Mouse (Mus musculus): ENCODE results near the gene Poc1b. TPM values are rescaled to one million over a fixed set of nuclear protein-coding genes. Genes with fewer than 3 reads are reported as not detected.

Gene Poc1b
- polyA plus RNA-seq, 2 experiments, result 5.6 to 5.9 TPM

GRCm38 (mm10) chr10:99168404-99168803 is 61.6 kb downstream of the Poc1b start:
- Histone ChIP-seq H3K9ac (replicated peaks) (no peak overlapping the region), H3K27ac (no peak overlapping the region), H3K4me3 (ENCODE audit: insufficient read depth in 1 of 2, low read depth in 2 of 2, low read length in 2 of 2) (no peak overlapping the region), H3K27me3 (ENCODE audit: control insufficient read depth, insufficient read depth, low read length) (no peaks in the 10 kb centered on the region), H3K4me2 (ENCODE audit: low read depth) (no peak overlapping the region), H3K36me3 (replicated peaks; ENCODE audit: control insufficient read depth, insufficient read depth, low read depth) (no peaks in the 10 kb centered on the region), H3K4me1 (replicated peaks; ENCODE audit: control insufficient read depth in 2 of 2, insufficient read depth in 2 of 2, low read length in 1 of 2) (peaks cover 0 to 9% of the 10 kb centered on the region in 2 experiments; a peak in 3 of 4 replicates), H3K9me3 (ENCODE audit: control insufficient read depth, low read length) (no peaks in the 10 kb centered on the region)
- WGBS (ENCODE audit: insufficient replicate concordance), result 61% methylated on average over 6 of the region's 6 CpGs
- DNase-seq (ENCODE audit: low read depth in 3 of 3, low spot score in 3 of 3) (no peak), ATAC-seq (ENCODE audit: insufficient read depth) (no peak)
- TF ChIP-seq CTCF (IDR thresholded peaks at IDR 0.05; ENCODE audit: low read depth) (peak; percentile 42), EP300 (IDR thresholded peaks at IDR 0.05; ENCODE audit: low read depth) (no peak)

GRCm38 (mm10) chr10:99168840-99169764 is 62.3 kb downstream of the Poc1b start:
- no peak for DNase-seq (ENCODE audit: low read depth in 3 of 3, low spot score in 3 of 3)

GRCm38 (mm10) chr10:99169765-99170129 is 62.9 kb downstream of the Poc1b start:
- Histone ChIP-seq H3K27me3 (ENCODE audit: control insufficient read depth, insufficient read depth, low read length) (no peaks in the 10 kb centered on the region), H3K9me3 (ENCODE audit: control insufficient read depth, low read length) (no peaks in the 10 kb centered on the region), H3K4me3 (ENCODE audit: insufficient read depth in 1 of 2, low read depth in 2 of 2, low read length in 2 of 2) (no peak overlapping the region), H3K36me3 (replicated peaks; ENCODE audit: control insufficient read depth, insufficient read depth, low read depth) (no peaks in the 10 kb centered on the region), H3K27ac (no peak overlapping the region), H3K9ac (replicated peaks) (no peak overlapping the region), H3K4me2 (ENCODE audit: low read depth) (no peak overlapping the region), H3K4me1 (replicated peaks; ENCODE audit: control insufficient read depth in 2 of 2, insufficient read depth in 2 of 2, low read length in 1 of 2) (peaks cover 0 to 9% of the 10 kb centered on the region in 2 experiments; a peak in 3 of 4 replicates)
- no peak for TF ChIP-seq CTCF (IDR thresholded peaks at IDR 0.05; ENCODE audit: low read depth)
- TF ChIP-seq EP300 (IDR thresholded peaks at IDR 0.05; ENCODE audit: low read depth), result no peak
- DNase-seq (ENCODE audit: low read depth in 3 of 3, low spot score in 3 of 3) (no peak), ATAC-seq (ENCODE audit: insufficient read depth) (no peak)
- 58% methylated on average over 5 of the region's 5 CpGs for WGBS (ENCODE audit: insufficient replicate concordance)

More at GRCm38 (mm10) chr10:99168840-99169764, 62.3 kb downstream of the Poc1b start:
- H3K4me2 ChIP-seq (ENCODE audit: low read depth), result no peak overlapping the region
- no peak for ATAC-seq (ENCODE audit: insufficient read depth)
- H3K36me3 ChIP-seq (replicated peaks; ENCODE audit: control insufficient read depth, insufficient read depth, low read depth), result no peaks in the 10 kb centered on the region
- H3K27me3 ChIP-seq (ENCODE audit: control insufficient read depth, insufficient read depth, low read length), result no peaks in the 10 kb centered on the region
- H3K9ac ChIP-seq (replicated peaks), result no peak overlapping the region
- peaks cover 0 to 9% of the 10 kb centered on the region in 2 experiments; a peak in 3 of 4 replicates for H3K4me1 ChIP-seq (replicated peaks; ENCODE audit: control insufficient read depth in 2 of 2, insufficient read depth in 2 of 2, low read length in 1 of 2)
- 55% methylated on average over 11 of the region's 11 CpGs for WGBS (ENCODE audit: insufficient replicate concordance)
- H3K4me3 ChIP-seq (ENCODE audit: insufficient read depth in 1 of 2, low read depth in 2 of 2, low read length in 2 of 2), result no peak overlapping the region
- 0 out of 2 replicates have a peak, but pooled peaks have one; percentile 2 for TF ChIP-seq CTCF (IDR thresholded peaks at IDR 0.05; ENCODE audit: low read depth)
- TF ChIP-seq EP300 (IDR thresholded peaks at IDR 0.05; ENCODE audit: low read depth), result no peak
- H3K9me3 ChIP-seq (ENCODE audit: control insufficient read depth, low read length), result no peaks in the 10 kb centered on the region
- H3K27ac ChIP-seq, result no peak overlapping the region

- DNase-seq (ENCODE audit: low read depth in 3 of 3, low spot score in 3 of 3), result no peak
- H3K27ac ChIP-seq, result no peak overlapping the region
- no peak overlapping the region for H3K4me3 ChIP-seq (ENCODE audit: insufficient read depth in 1 of 2, low read depth in 2 of 2, low read length in 2 of 2)
- 30% methylated on average over 12 of the region's 12 CpGs for WGBS (ENCODE audit: insufficient replicate concordance)
- H3K36me3 ChIP-seq (replicated peaks; ENCODE audit: control insufficient read depth, insufficient read depth, low read depth), result no peaks in the 10 kb centered on the region
- peaks cover 0 to 7% of the 10 kb centered on the region in 2 experiments; a peak in 3 of 4 replicates for H3K4me1 ChIP-seq (replicated peaks; ENCODE audit: control insufficient read depth in 2 of 2, insufficient read depth in 2 of 2, low read length in 1 of 2)
- TF ChIP-seq CTCF (IDR thresholded peaks at IDR 0.05; ENCODE audit: low read depth), result no peak
- peak; percentile 62; the same call in 1 of the 2 replicates for ATAC-seq (ENCODE audit: insufficient read depth)
- no peaks in the 10 kb centered on the region for H3K27me3 ChIP-seq (ENCODE audit: control insufficient read depth, insufficient read depth, low read length)
- H3K4me2 ChIP-seq (ENCODE audit: low read depth), result no peak overlapping the region
- no peaks in the 10 kb centered on the region for H3K9me3 ChIP-seq (ENCODE audit: control insufficient read depth, low read length)
- H3K9ac ChIP-seq (replicated peaks), result no peak overlapping the region
Observed at GRCm38 (mm10) chr10:99171961-99172497, 65.2 kb downstream of the Poc1b start.

- H3K4me3 ChIP-seq (ENCODE audit: insufficient read depth in 1 of 2, low read depth in 2 of 2, low read length in 2 of 2), result no peak overlapping the region
- H3K9me3 ChIP-seq (ENCODE audit: control insufficient read depth, low read length), result no peaks in the 10 kb centered on the region
- DNase-seq (ENCODE audit: low read depth in 3 of 3, low spot score in 3 of 3) (no peak), ATAC-seq (ENCODE audit: insufficient read depth) (no peak)
- 49% methylated on average over 7 of the region's 7 CpGs for WGBS (ENCODE audit: insufficient replicate concordance)
- H3K36me3 ChIP-seq (replicated peaks; ENCODE audit: control insufficient read depth, insufficient read depth, low read depth), result no peaks in the 10 kb centered on the region
- H3K4me2 ChIP-seq (ENCODE audit: low read depth), result no peak overlapping the region
- H3K27me3 ChIP-seq (ENCODE audit: control insufficient read depth, insufficient read depth, low read length), result no peaks in the 10 kb centered on the region
- no peak overlapping the region for H3K27ac ChIP-seq
- TF ChIP-seq CTCF (IDR thresholded peaks at IDR 0.05; ENCODE audit: low read depth) (no peak), EP300 (IDR thresholded peaks at IDR 0.05; ENCODE audit: low read depth) (no peak)
- H3K9ac ChIP-seq (replicated peaks), result no peak overlapping the region
- H3K4me1 ChIP-seq (replicated peaks; ENCODE audit: control insufficient read depth in 2 of 2, insufficient read depth in 2 of 2, low read length in 1 of 2), result peaks cover 0 to 7% of the 10 kb centered on the region in 2 experiments; a peak in 3 of 4 replicates
Observed at GRCm38 (mm10) chr10:99172906-99173507, 66.2 kb downstream of the Poc1b start.
